Mouse (Mus musculus): Measurements from ENCODE around the gene Padi2.

GRCm38 (mm10) chr4:140925648-140926047, 19.5 kb downstream of the Padi2 start:
- TF ChIP-seq CTCF (IDR thresholded peaks at IDR 0.05; ENCODE audit: low read depth, low read length) (no peak), GATA1 (IDR thresholded peaks at IDR 0.05; ENCODE audit: borderline replicate concordance, low read length) (no peak), POLR2AphosphoS5 (IDR thresholded peaks at IDR 0.05; ENCODE audit: insufficient replicate concordance, low read depth, low read length) (no peak), TAL1 (conservative IDR thresholded peaks at IDR 0.05; ENCODE audit: low read depth, low read length) (no peak)

All from G1E (cell line).